Comparison of ENCODE assay signal across 19 mouse cellular contexts in the genomic region with DNA sequence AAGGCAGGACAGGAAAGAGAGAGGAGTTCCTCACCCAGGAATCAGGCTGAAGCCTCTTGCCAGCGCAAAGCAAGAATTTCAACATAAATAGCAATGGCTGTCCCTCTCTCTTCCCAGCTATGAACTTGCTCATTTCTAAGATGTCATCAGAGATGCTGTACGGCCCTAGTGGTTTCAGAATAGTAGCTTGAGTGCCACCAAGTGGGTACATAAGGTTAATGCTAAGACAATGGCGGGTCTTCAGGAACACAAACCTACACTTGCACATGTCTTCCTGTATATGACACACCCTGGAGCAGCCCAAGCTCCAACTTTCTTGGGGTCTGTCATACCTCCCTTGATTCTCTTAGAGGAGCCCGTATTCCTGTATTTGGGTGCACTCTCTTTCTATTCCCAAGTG. TPM values are rescaled to one million over a fixed set of nuclear protein-coding genes. Genes with fewer than 3 reads are reported as not detected.
A peak's percentile ranks its signal among the peaks of the same experiment; 100 is the strongest.
DNase-seq lines count a peak whose midpoint lies in the region; ATAC-seq and TF ChIP-seq lines count a peak whose summit lies in the region.
"Had no signal": no experiment of that assay in that cellular context is flagged by ENCODE, and none has a peak within 500 bp of the region (broad histone marks: within the 10 kb centered on the region; RNA-seq: fewer than 3 reads in every experiment).

No protein-coding gene starts in this region.

- H3K27me3 ChIP-seq in embryonic facial prominence, embryonic 14.5 days (replicated peaks; ENCODE audit: control insufficient read depth, insufficient read depth, low read length), result no peaks in the 10 kb centered on the region
- no peaks in the 10 kb centered on the region for H3K27me3 ChIP-seq in embryonic facial prominence, embryonic 10.5 days (replicated peaks; ENCODE audit: low read depth, poor library complexity, severe bottlenecking)
- H3K27me3 ChIP-seq in MEL (ENCODE audit: control insufficient read depth in 1 of 2, insufficient read depth in 2 of 2, low read length in 2 of 2), result peaks cover 8 to 13% of the 10 kb centered on the region in 2 experiments
- H3K27me3 ChIP-seq: liver, embryonic 12.5 days had no signal

- H3K4me2 ChIP-seq in embryonic facial prominence, embryonic 14.5 days (ENCODE audit: low read depth, low read length), result no peak overlapping the region
- H3K4me2 ChIP-seq: liver, embryonic 12.5 days had no signal

- no peak overlapping the region for H3K9ac ChIP-seq in embryonic facial prominence, embryonic 14.5 days (ENCODE audit: low read depth, low read length)
- H3K9ac ChIP-seq in MEL (ENCODE audit: control insufficient read depth, low read depth, low read length, poor library complexity, severe bottlenecking), result no peak overlapping the region
- H3K9ac ChIP-seq: liver, embryonic 12.5 days had no signal

- H3K36me3 ChIP-seq in embryonic facial prominence, embryonic 14.5 days (ENCODE audit: control insufficient read depth, insufficient read depth, low read length), result no peaks in the 10 kb centered on the region
- no peaks in the 10 kb centered on the region for H3K36me3 ChIP-seq in embryonic facial prominence, embryonic 10.5 days (replicated peaks)
- no peaks in the 10 kb centered on the region for H3K36me3 ChIP-seq in MEL (ENCODE audit: control insufficient read depth in 1 of 2, insufficient read depth in 2 of 2, low read length in 2 of 2)
- H3K36me3 ChIP-seq: liver, embryonic 12.5 days had no signal

- H3K79me2 ChIP-seq in MEL (ENCODE audit: control insufficient read depth, insufficient read depth, low read length, poor library complexity), result no peaks in the 10 kb centered on the region

- DNase-seq in embryonic facial prominence, embryonic 14.5 days (ENCODE audit: low spot score), result peak; percentile 4
- DNase-seq in embryonic facial prominence, embryonic 10.5 days (ENCODE audit: low spot score), result no peak
- peak; percentile 10 for DNase-seq in lung, postnatal 10 days
- no peak for DNase-seq in lung, adult 18-20 months
- peak; percentile 65 for DNase-seq in MEL (ENCODE audit: low read depth, low spot score)
- peak; percentile 21 for DNase-seq in naive thymus-derived CD4-positive, alpha-beta T cell, adult 2 months (ENCODE audit: low read depth)
- DNase-seq in spleen, postnatal 36 days (ENCODE audit: low spot score in 2 of 2), result no peak
- DNase-seq in Muller cell, postnatal 12 days (ENCODE audit: inconsistent ontology term), result no peak
- DNase-seq: cerebellum, adult 8-10 months; kidney, postnatal 10 days had no signal

- no peak for TF ChIP-seq EP300 in MEL (IDR thresholded peaks at IDR 0.05; ENCODE audit: low read depth in 1 of 2, low read length in 2 of 2)

- TF ChIP-seq RAD21 in MEL (IDR thresholded peaks at IDR 0.05; ENCODE audit: low read depth, low read length), result peak; percentile 71

- no peaks in the 10 kb centered on the region for H3K9me3 ChIP-seq in embryonic facial prominence, embryonic 14.5 days (ENCODE audit: control insufficient read depth, low read length)
- no peaks in the 10 kb centered on the region for H3K9me3 ChIP-seq in embryonic facial prominence, embryonic 10.5 days
- no peaks in the 10 kb centered on the region for H3K9me3 ChIP-seq in MEL (replicated peaks; ENCODE audit: insufficient read depth, low read length)

- H3K27ac ChIP-seq in embryonic facial prominence, embryonic 14.5 days (replicated peaks; ENCODE audit: low read depth, low read length), result no peak overlapping the region
- no peak overlapping the region for H3K27ac ChIP-seq in embryonic facial prominence, embryonic 10.5 days (replicated peaks)
- no peak overlapping the region for H3K27ac ChIP-seq in MEL (ENCODE audit: control insufficient read depth, low read depth, low read length)
- H3K27ac ChIP-seq: liver, embryonic 12.5 days; macrophage had no signal

- no peak overlapping the region for H3K4me3 ChIP-seq in embryonic facial prominence, embryonic 14.5 days (ENCODE audit: low read depth, low read length)
- H3K4me3 ChIP-seq in embryonic facial prominence, embryonic 10.5 days, result no peak overlapping the region
- no peak overlapping the region for H3K4me3 ChIP-seq in MEL (ENCODE audit: control insufficient read depth in 1 of 2, insufficient read depth in 1 of 2, low read depth in 2 of 2, low read length in 2 of 2)
- H3K4me3 ChIP-seq: liver, embryonic 12.5 days had no signal

- 67% methylated on average over 4 of the region's 4 CpGs for WGBS in embryonic facial prominence, embryonic 14.5 days
- WGBS in embryonic facial prominence, embryonic 10.5 days, result 75% methylated on average over 4 of the region's 4 CpGs

- TF ChIP-seq POLR2A in MEL (IDR thresholded peaks at IDR 0.05; ENCODE audit: control insufficient read depth in 1 of 2, insufficient read depth in 1 of 2, low read depth in 1 of 2, low read length in 2 of 2, poor library complexity in 1 of 2), result no peak

- TF ChIP-seq CTCF in MEL (IDR thresholded peaks at IDR 0.05 in 2 of 3, conservative IDR thresholded peaks at IDR 0.05 in 1 of 3; ENCODE audit: control insufficient read depth in 1 of 3, insufficient read depth in 1 of 3, low read depth in 2 of 3, low read length in 3 of 3, poor library complexity in 1 of 3, severe bottlenecking in 1 of 3), result peak in 2 of 3 experiments; percentile 20 to 68; a peak in 2 of 6 replicates

- no peaks in the 10 kb centered on the region for H3K4me1 ChIP-seq in embryonic facial prominence, embryonic 14.5 days (ENCODE audit: control insufficient read depth, insufficient read depth, low read length)
- no peaks in the 10 kb centered on the region for H3K4me1 ChIP-seq in embryonic facial prominence, embryonic 10.5 days
- H3K4me1 ChIP-seq in MEL (ENCODE audit: control insufficient read depth in 1 of 2, insufficient read depth in 2 of 2, low read length in 2 of 2), result no peaks in the 10 kb centered on the region
- H3K4me1 ChIP-seq: liver, embryonic 12.5 days had no signal

- no peak for ATAC-seq in embryonic facial prominence, embryonic 14.5 days (ENCODE audit: low read depth)
- ATAC-seq: hindbrain, embryonic 16.5 days; liver, embryonic 12.5 days had no signal

TF ChIP-seq in MEL, 35 proteins besides CTCF, POLR2A, EP300 and RAD21:
- TF ChIP-seq ZNF384 (IDR thresholded peaks at IDR 0.05; ENCODE audit: low read depth, low read length), result no peak
- TF ChIP-seq MYB (IDR thresholded peaks at IDR 0.05; ENCODE audit: low read depth, low read length), result no peak
- peak; percentile 58 for TF ChIP-seq SMC3 (IDR thresholded peaks at IDR 0.05; ENCODE audit: low read depth, low read length)
- no peak for TF ChIP-seq MAX (IDR thresholded peaks at IDR 0.05; ENCODE audit: low read length)
- TF ChIP-seq POLR2AphosphoS5 (IDR thresholded peaks at IDR 0.05; ENCODE audit: borderline replicate concordance, low read depth, low read length), result no peak
- TF ChIP-seq POLR2AphosphoS2 (IDR thresholded peaks at IDR 0.05; ENCODE audit: low read length), result no peak
- no peak for TF ChIP-seq MAZ (IDR thresholded peaks at IDR 0.05; ENCODE audit: low read depth, low read length)
- 0 out of 2 replicates have a peak, but pooled peaks have one; percentile 30 for TF ChIP-seq SIN3A (IDR thresholded peaks at IDR 0.05; ENCODE audit: low read length)
- TF ChIP-seq GABPA (IDR thresholded peaks at IDR 0.05; ENCODE audit: low read depth, low read length), result no peak
- TF ChIP-seq ZC3H11A (IDR thresholded peaks at IDR 0.05; ENCODE audit: low read depth, low read length), result peak; percentile 33; the same call in 1 of the 2 replicates
- no peak for TF ChIP-seq RCOR1 (IDR thresholded peaks at IDR 0.05; ENCODE audit: low read depth, low read length)
- no peak for TF ChIP-seq USF1 (IDR thresholded peaks at IDR 0.05; ENCODE audit: low read depth, low read length)
- peak; percentile 39; the same call in 1 of the 2 replicates for TF ChIP-seq MXI1 (IDR thresholded peaks at IDR 0.05; ENCODE audit: low read depth, low read length)
- TF ChIP-seq TAL1 (IDR thresholded peaks at IDR 0.05; ENCODE audit: low read length), result no peak

RNA-seq across cellular contexts. Expression of a gene that starts 32.0 kb away (rescaled TPM):
- polyA plus RNA-seq in embryonic facial prominence, embryonic 14.5 days (2014; fragmentation: Nextera tagmentation; extraction: Ambion mirVana), result 7.7 and 7.8 TPM in 2 replicates
- polyA plus RNA-seq in embryonic facial prominence, embryonic 10.5 days (2016; fragmentation: Nextera tagmentation; extraction: Ambion mirVana), result 13.0 and 14.3 TPM in 2 replicates
- not detected in 2 replicates for total RNA-seq in MEL (2012; rRNA removed)
- polyA plus RNA-seq in MEL (2012; ENCODE audit: insufficient read depth in 1 of 2, insufficient read length in 2 of 2, low read depth in 1 of 2, low replicate concordance in 2 of 2, missing spikeins in 1 of 2), result not detected

RNA-seq across cellular contexts. Expression of a gene that starts 51.3 kb away (rescaled TPM):
- 48.4 and 54.3 TPM in 2 replicates for polyA plus RNA-seq in embryonic facial prominence, embryonic 14.5 days (2014; fragmentation: Nextera tagmentation; extraction: Ambion mirVana)
- 41.9 and 44.2 TPM in 2 replicates for polyA plus RNA-seq in embryonic facial prominence, embryonic 10.5 days (2016; fragmentation: Nextera tagmentation; extraction: Ambion mirVana)
- 21.8 and 24.1 TPM in 2 replicates for total RNA-seq in MEL (2012; rRNA removed)
- 10 to 100 TPM in 1 of 2 experiments, not detected in 1; 51.9 TPM for polyA plus RNA-seq in MEL (2012; ENCODE audit: insufficient read depth in 1 of 2, insufficient read length in 2 of 2, low read depth in 1 of 2, low replicate concordance in 2 of 2, missing spikeins in 1 of 2)

RNA-seq across cellular contexts. Expression of a gene that starts 51.4 kb away (rescaled TPM):
- 16.6 and 17.2 TPM in 2 replicates for polyA plus RNA-seq in embryonic facial prominence, embryonic 14.5 days (2014; fragmentation: Nextera tagmentation; extraction: Ambion mirVana)
- polyA plus RNA-seq in embryonic facial prominence, embryonic 10.5 days (2016; fragmentation: Nextera tagmentation; extraction: Ambion mirVana), result 11.2 and 12.9 TPM in 2 replicates
- total RNA-seq in MEL (2012; rRNA removed), result 6.0 and 7.0 TPM in 2 replicates
- polyA plus RNA-seq in MEL (2012; ENCODE audit: insufficient read depth in 1 of 2, insufficient read length in 2 of 2, low read depth in 1 of 2, low replicate concordance in 2 of 2, missing spikeins in 1 of 2), result 1 to 10 TPM in 1 of 2 experiments, not detected in 1; 8.9 TPM

RNA-seq across cellular contexts. Expression of a gene that starts 53.2 kb away (rescaled TPM):
- not detected in 2 replicates for polyA plus RNA-seq in embryonic facial prominence, embryonic 14.5 days (2014; fragmentation: Nextera tagmentation; extraction: Ambion mirVana)
- not detected in 2 replicates for polyA plus RNA-seq in embryonic facial prominence, embryonic 10.5 days (2016; fragmentation: Nextera tagmentation; extraction: Ambion mirVana)
- total RNA-seq in MEL (2012; rRNA removed), result not detected in 2 replicates
- not detected for polyA plus RNA-seq in MEL (2012; ENCODE audit: insufficient read depth in 1 of 2, insufficient read length in 2 of 2, low read depth in 1 of 2, low replicate concordance in 2 of 2, missing spikeins in 1 of 2)
- total RNA-seq: layer of hippocampus, postnatal 10 days; left cerebral cortex, postnatal 36 days; neutrophil, adult 5-6 weeks had no signal
- polyA plus RNA-seq: gonadal fat pad, adult 2 months; heart, embryonic 16.5 days; hindbrain, embryonic 16.5 days; liver, embryonic 12.5 days; macrophage; urinary bladder, adult 2 months had no signal

Comparison
In these comparisons a context has a peak if more than half of its experiments do, and no peak if none do; other contexts are left out.
1. DNase-seq: peak in embryonic facial prominence, embryonic 14.5 days (single experiment), lung, postnatal 10 days (single experiment), MEL (single experiment) and naive thymus-derived CD4-positive, alpha-beta T cell, adult 2 months (single experiment); none in embryonic facial prominence, embryonic 10.5 days (single experiment), lung, adult 18-20 months (0 of 2), spleen, postnatal 36 days (0 of 2) and Muller cell, postnatal 12 days (single experiment).